Mouse (Mus musculus) MEL (cell line): ENCODE data around the gene Bcl2a1d.
"Not testable (repeated sequence)": the region's sequence is repeated elsewhere in the genome, so short reads cannot be mapped to it uniquely, and the experiment has no call there.

Source experiments
- CTCF ChIP-seq, 3 experiments: IDR thresholded peaks in 2 of 3; conservative IDR thresholded peaks in 1 of 3; 2 replicates each; pipeline ENCODE4 v1.5.1; 2011 to 2012; ENCODE audit warnings: low read length in 3 of 3, low read depth in 2 of 3, mild to moderate bottlenecking in 2 of 3, improper control_type of control experiment in 1 of 3, inconsistent platforms in 1 of 3, mixed read lengths in 1 of 3, moderate library complexity in 1 of 3; ENCODE audit not compliant: control insufficient read depth in 1 of 3, insufficient read depth in 1 of 3, poor library complexity in 1 of 3, severe bottlenecking in 1 of 3
- ELF1 ChIP-seq: IDR thresholded peaks from 2 replicates; pipeline ENCODE4 v1.6.1; 2014; ENCODE audit warnings: low read depth, mild to moderate bottlenecking, inconsistent platforms, low read length, improper control_type of control experiment, moderate library complexity
- EP300 ChIP-seq, 2 experiments: IDR thresholded peaks; 2 replicates each; pipeline ENCODE4 v1.6.1; 2011; ENCODE audit warnings: improper control_type of control experiment in 2 of 2, low read length in 2 of 2, low read depth in 1 of 2, mild to moderate bottlenecking in 1 of 2
- ETS1 ChIP-seq: IDR thresholded peaks from 2 replicates; pipeline ENCODE4 v1.6.1; 2012; ENCODE audit warnings: low read depth, mild to moderate bottlenecking, inconsistent platforms, low read length, improper control_type of control experiment, moderate library complexity
- GATA1 ChIP-seq: IDR thresholded peaks from 2 replicates; pipeline ENCODE4 v1.6.1; 2011; ENCODE audit warnings: low read depth, low read length, improper control_type of control experiment
- MEF2A ChIP-seq: IDR thresholded peaks from 2 replicates; pipeline ENCODE4 v1.6.1; 2014; ENCODE audit warnings: low read depth, mild to moderate bottlenecking, inconsistent platforms, low read length, improper control_type of control experiment; ENCODE audit not compliant: poor library complexity, insufficient replicate concordance, severe bottlenecking; ENCODE audit errors: extremely low read depth
- MXI1 ChIP-seq: IDR thresholded peaks from 2 replicates; pipeline ENCODE4 v1.6.1; 2011; ENCODE audit warnings: mild to moderate bottlenecking, low read depth, low read length, improper control_type of control experiment
- NELFE ChIP-seq: IDR thresholded peaks from 2 replicates; pipeline ENCODE4 v1.6.1; 2011; ENCODE audit warnings: low read depth, low read length, improper control_type of control experiment
- POLR2A ChIP-seq, 2 experiments: IDR thresholded peaks; 2 replicates each; pipeline ENCODE4 v1.6.1; 2011 to 2012; ENCODE audit warnings: low read length in 2 of 2, mild to moderate bottlenecking in 2 of 2, control low read depth in 1 of 2, improper control_type of control experiment in 1 of 2, low read depth in 1 of 2, moderate library complexity in 1 of 2; ENCODE audit not compliant: control insufficient read depth in 1 of 2, insufficient read depth in 1 of 2, poor library complexity in 1 of 2
- USF1 ChIP-seq: IDR thresholded peaks from 2 replicates; pipeline ENCODE4 v1.6.1; 2014; ENCODE audit warnings: low read depth, mild to moderate bottlenecking, inconsistent platforms, low read length, improper control_type of control experiment, moderate library complexity
- ZNF384 ChIP-seq: IDR thresholded peaks from 2 replicates; pipeline ENCODE4 v1.6.1; 2012; ENCODE audit warnings: low read depth, mild to moderate bottlenecking, inconsistent platforms, low read length, improper control_type of control experiment

- TF ChIP-seq ETS1; GATA1; CTCF (IDR thresholded peaks at IDR 0.05 in 2 of 3, conservative IDR thresholded peaks at IDR 0.05 in 1 of 3; ENCODE audit: control insufficient read depth in 1 of 3, insufficient read depth in 1 of 3, low read depth in 2 of 3, low read length in 3 of 3, poor library complexity in 1 of 3, severe bottlenecking in 1 of 3); ZNF384; ELF1; MXI1; NELFE; EP300 (IDR thresholded peaks at IDR 0.05; ENCODE audit: low read depth in 1 of 2, low read length in 2 of 2); MEF2A; POLR2A (IDR thresholded peaks at IDR 0.05; ENCODE audit: control insufficient read depth in 1 of 2, insufficient read depth in 1 of 2, low read depth in 1 of 2, low read length in 2 of 2, poor library complexity in 1 of 2); USF1: not testable (repeated sequence)
These were observed 38.5 kb upstream of the Bcl2a1d start for GRCm38 (mm10) chr9:88770239-88770638.
